9 mouse cellular contexts compared by ENCODE assay signal in genomic region chr4:95105424-95105823, GRCm38 (mm10). TPM values are rescaled to one million over a fixed set of nuclear protein-coding genes. Genes with fewer than 3 reads are reported as not detected.
DNase-seq lines count a peak whose midpoint lies in the region; ATAC-seq and TF ChIP-seq lines count a peak whose summit lies in the region.
"Had no signal": no experiment of that assay in that cellular context is flagged by ENCODE, and none has a peak within 500 bp of the region (broad histone marks: within the 10 kb centered on the region; RNA-seq: fewer than 3 reads in every experiment).

No protein-coding gene starts in this region.

- DNase-seq in gastrocnemius, adult 2 months, result peak; percentile 54
- DNase-seq in gastrocnemius, adult 8-10 months (ENCODE audit: low spot score in 2 of 2), result no peak
- DNase-seq in ovary, postnatal 14 days (ENCODE audit: low spot score), result peak; percentile 33
- no peak for DNase-seq in ovary, postnatal 10 days (ENCODE audit: low spot score)
- no peak for DNase-seq in cerebellum, adult 2 months

- no peak overlapping the region for H3K9ac ChIP-seq in heart, embryonic 12.5 days

- H3K36me3 ChIP-seq in heart, embryonic 12.5 days, result no peaks in the 10 kb centered on the region
- no peaks in the 10 kb centered on the region for H3K36me3 ChIP-seq in macrophage (ENCODE audit: inconsistent target)
- H3K36me3 ChIP-seq: G1E had no signal

- H3K9me3 ChIP-seq in heart, embryonic 12.5 days (replicated peaks), result peaks cover 7% of the 10 kb centered on the region; the same call in 1 of the 2 replicates
- H3K9me3 ChIP-seq: G1E had no signal

- no peak overlapping the region; the same call in 1 of the 2 replicates for H3K4me3 ChIP-seq in gastrocnemius, adult 2 months
- no peak overlapping the region for H3K4me3 ChIP-seq in heart, embryonic 12.5 days
- no peak overlapping the region for H3K4me3 ChIP-seq in macrophage (ENCODE audit: inconsistent target)
- H3K4me3 ChIP-seq in cerebellum, adult 2 months (replicated peaks; ENCODE audit: insufficient read depth, low read depth, low read length), result no peak overlapping the region

- H3K27me3 ChIP-seq in heart, embryonic 12.5 days (replicated peaks), result no peaks in the 10 kb centered on the region
- H3K27me3 ChIP-seq in cerebellum, adult 2 months (ENCODE audit: control insufficient read depth, insufficient read depth, low read length), result no peaks in the 10 kb centered on the region; the same call in none of the 2 replicates

- no peak for TF ChIP-seq POLR2A in cerebellum, adult 2 months (IDR thresholded peaks at IDR 0.05; ENCODE audit: borderline replicate concordance, insufficient read depth, low read length)

- H3K79me2 ChIP-seq in macrophage (ENCODE audit: inconsistent target), result no peaks in the 10 kb centered on the region

- H3K4me2 ChIP-seq in heart, embryonic 12.5 days, result peak overlapping the region; percentile 40

- ATAC-seq in heart, embryonic 12.5 days (ENCODE audit: insufficient number of reproducible peaks, low FRiP score), result no peak
- no peak for ATAC-seq in inflammation-experienced regulatory T-cells, adult 6 months

- H3K4me1 ChIP-seq in heart, embryonic 12.5 days (replicated peaks), result peaks cover 18% of the 10 kb centered on the region; the same call in 1 of the 2 replicates
- H3K4me1 ChIP-seq in cerebellum, adult 2 months (ENCODE audit: control insufficient read depth, insufficient read depth, low read length), result no peaks in the 10 kb centered on the region

- TF ChIP-seq CTCF in gastrocnemius, adult 2 months (IDR thresholded peaks at IDR 0.05), result no peak
- no peak for TF ChIP-seq CTCF in cerebellum, adult 2 months (IDR thresholded peaks at IDR 0.05; ENCODE audit: borderline replicate concordance, insufficient read depth, low read depth, low read length)

- 21% methylated on average over 3 of the region's 3 CpGs for WGBS in heart, embryonic 12.5 days
- 13% methylated on average over 3 of the region's 3 CpGs for WGBS in macrophage (ENCODE audit: missing documents)
- 11% methylated on average over 3 of the region's 3 CpGs for WGBS in cerebellum, adult 2 months

- intact Hi-C loops in gastrocnemius, adult 2 months (cut with DNase I), result no loop called here

- H3K27ac ChIP-seq in gastrocnemius, adult 2 months, result peak overlapping the region; percentile 4; the same call in 1 of the 2 replicates
- 0 out of 2 replicates have a peak overlapping the region, but pooled peaks have one; percentile 1 for H3K27ac ChIP-seq in heart, embryonic 12.5 days (ENCODE audit: poor library complexity, severe bottlenecking)
- peak overlapping the region; percentile 98 for H3K27ac ChIP-seq in macrophage
- no peak overlapping the region for H3K27ac ChIP-seq in cerebellum, adult 2 months (ENCODE audit: insufficient read depth, low read length)

RNA-seq across cellular contexts. Expression of gene Jun, which starts 53.4 kb away (rescaled TPM):
- total RNA-seq in gastrocnemius, adult 2 months (2021), result 10 to 100 TPM; 41.1 to 59.2 TPM
- total RNA-seq in gastrocnemius, adult 8-10 months (2022), result 10 to 100 TPM; 43.7 to 85.1 (median 58.2) TPM
- 95.0 and 95.1 TPM in 2 replicates for polyA plus RNA-seq in heart, embryonic 12.5 days (2016; fragmentation: Nextera tagmentation; extraction: Ambion mirVana)
- total RNA-seq in macrophage (2018; cell fraction: chromatin; rRNA removed), result 100 to 1,000 TPM in 10 of 26 experiments, 10 to 100 TPM in 16; 17.6 to 414 (median 78.5) TPM
- total RNA-seq in macrophage (2018; cell fraction: cytosol; rRNA removed), result 100 to 1,000 TPM in 18 of 26 experiments, 10 to 100 TPM in 8; 46.1 to 671 (median 174) TPM
- 100 to 1,000 TPM in 24 of 26 experiments, 10 to 100 TPM in 2; 58.0 to 810 (median 256) TPM for total RNA-seq in macrophage (2018; cell fraction: nucleus; rRNA removed)
- 85.3 to 155 TPM (median 144 TPM) in 3 replicates for polyA plus RNA-seq in macrophage (2018)
- polyA plus RNA-seq in cerebellum, adult 2 months (2012; rRNA removed), result 50.8 and 59.7 TPM in 2 replicates
- polyA plus RNA-seq in inflammation-experienced regulatory T-cells, adult 6 months (2017; shearing (Covaris generic)), result 10 to 100 TPM in 2 of 3 experiments, 1 to 10 TPM in 1; 7.3 to 33.5 (median 20.9) TPM

Comparison
In these comparisons a context has a peak if more than half of its experiments do, and no peak if none do; other contexts are left out.
1. DNase-seq: peak in gastrocnemius, adult 2 months (single experiment) and ovary, postnatal 14 days (single experiment); none in gastrocnemius, adult 8-10 months (0 of 2), ovary, postnatal 10 days (single experiment) and cerebellum, adult 2 months (0 of 2).